Mouse (Mus musculus) CH12.LX (cell line): ENCODE data around the gene Adgrg1. TPM values are rescaled to one million over a fixed set of nuclear protein-coding genes. Genes with fewer than 3 reads are reported as not detected.

Source experiments
- DNase-seq: peaks from one replicate; pipeline ENCODE4 v3.0.0-alpha.2; 2013; ENCODE audit errors: extremely low read depth
- H3K27ac ChIP-seq: 2 replicates; pipeline ENCODE4 v1.5.1; 2012; ENCODE audit warnings: low read depth, mild to moderate bottlenecking, control low read depth, moderate library complexity; ENCODE audit not compliant: insufficient read depth
- H3K27me3 ChIP-seq: replicated peaks from 2 replicates; pipeline ENCODE3; 2012; ENCODE audit warnings: inconsistent platforms
- H3K36me3 ChIP-seq, 2 experiments: replicated peaks in 1 of 2; 2 replicates each; pipeline versions ENCODE3 to v1.6.1; 2012; ENCODE audit warnings: inconsistent platforms in 1 of 2, low read length in 1 of 2, mild to moderate bottlenecking in 1 of 2, mixed read lengths in 1 of 2, moderate library complexity in 1 of 2; ENCODE audit not compliant: control insufficient read depth in 1 of 2, insufficient read depth in 1 of 2
- H3K4me1 ChIP-seq, 2 experiments: 2 replicates each; pipeline ENCODE4 v1.6.1; 2012; ENCODE audit warnings: inconsistent platforms in 1 of 2, moderate library complexity in 1 of 2; ENCODE audit not compliant: insufficient read depth in 2 of 2, control insufficient read depth in 1 of 2
- H3K4me2 ChIP-seq: 2 replicates; pipeline ENCODE4 v1.6.1; 2012; ENCODE audit warnings: low read depth, mild to moderate bottlenecking, control low read depth; ENCODE audit not compliant: poor library complexity, insufficient read depth, severe bottlenecking
- H3K4me3 ChIP-seq, 3 experiments: fragments of 150-350 bp in 1 of 3; sonication (generic) in 1 of 3; replicated peaks in 1 of 3; 2 replicates each; pipeline versions ENCODE3 to v1.5.1; 2011 to 2012; ENCODE audit warnings: low read depth in 2 of 3, low read length in 2 of 3, mild to moderate bottlenecking in 2 of 3, moderate library complexity in 2 of 3, control low read depth in 1 of 3, improper control_type of control experiment in 1 of 3, inconsistent platforms in 1 of 3, mixed read lengths in 1 of 3; ENCODE audit not compliant: poor library complexity in 1 of 3
- H3K79me2 ChIP-seq: replicated peaks from 2 replicates; pipeline ENCODE4 v1.6.1; 2012; ENCODE audit warnings: mild to moderate bottlenecking, moderate library complexity; ENCODE audit not compliant: control insufficient read depth, poor library complexity, insufficient read depth, severe bottlenecking; ENCODE audit errors: extremely low read depth
- H3K9ac ChIP-seq: 2 replicates; pipeline ENCODE4 v1.6.1; 2012; ENCODE audit warnings: low read depth, mild to moderate bottlenecking, control low read depth, moderate library complexity; ENCODE audit not compliant: insufficient read depth
- H3K9me3 ChIP-seq: replicated peaks from 2 replicates; pipeline ENCODE3; 2012; ENCODE audit warnings: low read length, inconsistent platforms, mixed read lengths
- BHLHE40 ChIP-seq: IDR thresholded peaks from 2 replicates; pipeline ENCODE4 v1.6.1; 2011; ENCODE audit warnings: mild to moderate bottlenecking, low read depth, low read length, improper control_type of control experiment
- CHD1 ChIP-seq: IDR thresholded peaks from 2 replicates; pipeline ENCODE4 v1.6.1; 2012; ENCODE audit warnings: low read depth, low read length, improper control_type of control experiment, inconsistent platforms
- CTCF ChIP-seq, 2 experiments: IDR thresholded peaks in 1 of 2; conservative IDR thresholded peaks in 1 of 2; 2 replicates each; pipeline ENCODE4 v1.5.1; 2011 to 2012; ENCODE audit warnings: low read depth in 2 of 2, low read length in 2 of 2, improper control_type of control experiment in 1 of 2, inconsistent platforms in 1 of 2, mild to moderate bottlenecking in 1 of 2, moderate library complexity in 1 of 2
- IRF4 ChIP-seq: IDR thresholded peaks from 2 replicates; pipeline ENCODE4 v1.6.1; 2014; ENCODE audit warnings: low read depth, mild to moderate bottlenecking, inconsistent platforms, low read length, improper control_type of control experiment
- JUND ChIP-seq: conservative IDR thresholded peaks from 2 replicates; pipeline ENCODE4 v1.6.1; 2011; ENCODE audit warnings: low read depth, low read length, improper control_type of control experiment
- MAFK ChIP-seq: IDR thresholded peaks from 2 replicates; pipeline ENCODE4 v1.6.1; 2011; ENCODE audit warnings: low read length, improper control_type of control experiment; ENCODE audit not compliant: insufficient replicate concordance
- MAZ ChIP-seq: IDR thresholded peaks from 2 replicates; pipeline ENCODE4 v1.6.1; 2012; ENCODE audit warnings: low read depth, mild to moderate bottlenecking, inconsistent platforms, low read length, improper control_type of control experiment, moderate library complexity
- MEF2A ChIP-seq: IDR thresholded peaks from 2 replicates; pipeline ENCODE4 v1.6.1; 2014; ENCODE audit warnings: low read depth, mild to moderate bottlenecking, inconsistent platforms, low read length, improper control_type of control experiment, borderline replicate concordance
- MXI1 ChIP-seq: IDR thresholded peaks from 2 replicates; pipeline ENCODE4 v1.6.1; 2011; ENCODE audit warnings: mild to moderate bottlenecking, low read depth, low read length, improper control_type of control experiment
- MYC ChIP-seq: IDR thresholded peaks from 2 replicates; pipeline ENCODE4 v1.6.1; 2011; ENCODE audit warnings: low read depth, mild to moderate bottlenecking, improper control_type of control experiment, low read length
- POLR2A ChIP-seq: IDR thresholded peaks from 2 replicates; pipeline ENCODE4 v1.6.1; 2011; ENCODE audit warnings: low read depth, mild to moderate bottlenecking, improper control_type of control experiment, low read length
- POLR2AphosphoS2 ChIP-seq: IDR thresholded peaks from 2 replicates; pipeline ENCODE4 v1.6.1; 2011; ENCODE audit warnings: low read depth, low read length, improper control_type of control experiment
- SIN3A ChIP-seq: IDR thresholded peaks from 2 replicates; pipeline ENCODE4 v1.6.1; 2012; ENCODE audit warnings: low read length, improper control_type of control experiment, inconsistent platforms
- TBP ChIP-seq: conservative IDR thresholded peaks from 2 replicates; pipeline ENCODE4 v1.6.1; 2011; ENCODE audit warnings: low read depth, low read length, improper control_type of control experiment
- USF1 ChIP-seq: IDR thresholded peaks from 2 replicates; pipeline ENCODE4 v1.6.1; 2014; ENCODE audit warnings: low read depth, mild to moderate bottlenecking, inconsistent platforms, low read length, improper control_type of control experiment
- USF2 ChIP-seq: conservative IDR thresholded peaks from 2 replicates; pipeline ENCODE4 v1.6.1; 2011; ENCODE audit warnings: low read depth, low read length, improper control_type of control experiment
- ZKSCAN1 ChIP-seq: IDR thresholded peaks from 2 replicates; pipeline ENCODE4 v1.6.1; 2012; ENCODE audit warnings: low read depth, inconsistent platforms, low read length, improper control_type of control experiment, borderline replicate concordance
- dilution Hi-C: fragments of 300-500 bp; cut with MboI; formaldehyde crosslinking; loops from 2 replicates; pipeline ENCODE4 v1.14.3; 2020; ENCODE audit warnings: low sequenced_read_pairs; ENCODE audit not compliant: extremely low pct_unique_long_range_greater_than_20kb, extremely low pct_ligation_motif_present
- in situ Hi-C: fragments of 300-500 bp; cut with MboI; formaldehyde crosslinking; loops from 3 replicates; pipeline ENCODE4 v1.14.3; 2019; ENCODE audit warnings: low sequenced_read_pairs, low pct_ligation_motif_present, low pct_unique_long_range_greater_than_20kb, mixed read lengths
- polyA plus RNA-seq: library from polyadenylated mRNA; unstranded; fragments of >175 nt; gene quantifications from 2 replicates; pipeline ENCODE4 v1.2.1, GENCODE M21; 2012; ENCODE audit warnings: low read depth; ENCODE audit not compliant: insufficient read length
- total RNA-seq, 2 experiments: library from RNA; depleted of rRNA; stranded (reverse); fragments of 300-350 nt in 1 of 2; fragments of >200 nt in 1 of 2; gene quantifications; 2 replicates each; pipeline ENCODE4 v1.2.3; 2012 to 2014

The Adgrg1 gene
- total and polyA plus RNA-seq, 3 experiments: 0.42 to 2.5 (median 1.2) TPM

GRCm38 (mm10) chr8:95017451-95017850 lies 42.9 kb downstream of the Adgrg1 start, which contains the start of gene Adgrg3 (continued):
- TF ChIP-seq POLR2A: no peak

GRCm38 (mm10) chr8:95017969-95018635 lies 43.6 kb downstream of the Adgrg1 start:
- H3K9me3 ChIP-seq: no peaks in the 10 kb centered on the region
- H3K27ac ChIP-seq: no peak overlapping the region
- H3K4me1 ChIP-seq: no peaks in the 10 kb centered on the region
- no peak for DNase-seq
- in situ Hi-C loops: no loop called here
- H3K9ac ChIP-seq: no peak overlapping the region
- no peaks in the 10 kb centered on the region for H3K36me3 ChIP-seq
- no peak overlapping the region for H3K4me3 ChIP-seq
- dilution Hi-C loops: no loop called here
- H3K79me2 ChIP-seq: no peaks in the 10 kb centered on the region
- peaks cover 67% of the 10 kb centered on the region for H3K27me3 ChIP-seq
- TF ChIP-seq MAFK: no peak
- no peak for TF ChIP-seq CHD1
- no peak for TF ChIP-seq USF2
- no peak for TF ChIP-seq BHLHE40
- no peak for TF ChIP-seq ZKSCAN1
- no peak for TF ChIP-seq MXI1
- no peak for TF ChIP-seq USF1
- TF ChIP-seq CTCF (conservative IDR thresholded peaks at IDR 0.05 in 1 of 2, IDR thresholded peaks at IDR 0.05 in 1 of 2; ENCODE audit: low read depth in 2 of 2, low read length in 2 of 2): no peak
- no peak overlapping the region for H3K4me2 ChIP-seq

GRCm38 (mm10) chr8:95020293-95020777 lies 45.8 kb downstream of the Adgrg1 start:
- dilution Hi-C loops: no loop called here
- in situ Hi-C loops: no loop called here
- no peak for DNase-seq
- Histone ChIP-seq H3K9ac (no peak overlapping the region), H3K9me3 (peaks cover 2% of the 10 kb centered on the region), H3K4me3 (no peak overlapping the region), H3K79me2 (no peaks in the 10 kb centered on the region), H3K4me2 (no peak overlapping the region), H3K27ac (no peak overlapping the region), H3K36me3 (no peaks in the 10 kb centered on the region), H3K27me3 (peaks cover 79% of the 10 kb centered on the region), H3K4me1 (no peaks in the 10 kb centered on the region)
- TF ChIP-seq CHD1 (no peak), USF2 (no peak), SIN3A (no peak), TBP (no peak), CTCF (conservative IDR thresholded peaks at IDR 0.05 in 1 of 2, IDR thresholded peaks at IDR 0.05 in 1 of 2; ENCODE audit: low read depth in 2 of 2, low read length in 2 of 2) (no peak), MAZ (no peak), JUND (no peak), POLR2AphosphoS2 (no peak), MYC (no peak), POLR2A (no peak), BHLHE40 (no peak), ZKSCAN1 (no peak), IRF4 (no peak), MEF2A (no peak)
